ENCODE assay signal across 8 mouse cellular contexts in the genomic region with DNA sequence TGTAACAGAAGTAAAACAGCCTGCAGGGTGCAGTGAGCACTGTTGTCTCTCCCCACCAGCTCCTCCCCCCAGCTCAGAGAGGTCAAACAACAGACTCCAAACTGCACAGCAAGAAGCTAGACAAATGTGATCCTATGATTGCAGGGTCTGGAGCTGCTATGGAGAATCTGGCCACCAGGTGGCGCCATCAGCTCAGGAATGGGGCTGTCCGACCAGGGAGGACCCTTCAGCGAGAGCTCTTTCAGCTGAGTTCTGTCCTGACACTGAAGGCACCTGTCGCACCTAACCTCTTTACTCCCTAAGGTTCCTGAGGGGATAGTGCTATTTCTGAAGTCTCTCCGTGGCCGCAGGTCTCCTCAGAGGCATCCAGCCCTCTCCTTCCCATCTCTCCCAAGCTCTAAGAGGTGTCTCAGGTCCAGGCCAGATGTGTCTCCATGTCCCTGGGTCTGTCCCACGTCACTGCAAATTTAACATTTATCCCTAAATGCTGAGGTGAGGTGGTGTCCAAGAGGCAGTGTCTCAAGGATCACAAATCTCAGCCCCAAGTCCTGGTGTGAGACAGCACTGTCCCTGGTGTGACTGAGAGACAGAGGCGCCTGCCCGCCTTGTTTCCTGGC. TPM values are rescaled to one million over a fixed set of nuclear protein-coding genes. Genes with fewer than 3 reads are reported as not detected.
DNase-seq lines count a peak whose midpoint lies in the region; ATAC-seq lines count a peak whose summit lies in the region.

No protein-coding gene starts in this region.

- peak; percentile 89 for DNase-seq in B cell, adult 2 months
- peak; percentile 88 for DNase-seq in adrenal gland, postnatal 25 days
- DNase-seq in embryonic facial prominence, embryonic 11.5 days (ENCODE audit: low spot score), result peak; percentile 85
- peak; percentile 69 to 95 for DNase-seq in heart, adult 18-20 months
- DNase-seq in naive thymus-derived CD4-positive, alpha-beta T cell, adult 2 months (ENCODE audit: low read depth), result peak; percentile 85
- DNase-seq in splenic B cell, adult 2 months (ENCODE audit: low read depth, low spot score), result peak; percentile 83

- H3K9me3 ChIP-seq in embryonic facial prominence, embryonic 11.5 days (replicated peaks; ENCODE audit: control insufficient read depth, low read length), result no peaks in the 10 kb centered on the region
- H3K9me3 ChIP-seq in kidney, embryonic 14.5 days (ENCODE audit: control insufficient read depth, low read length), result no peaks in the 10 kb centered on the region
- no peaks in the 10 kb centered on the region for H3K9me3 ChIP-seq in limb, embryonic 13.5 days

- no peak overlapping the region for H3K27ac ChIP-seq in embryonic facial prominence, embryonic 11.5 days (replicated peaks; ENCODE audit: low read depth, low read length)
- no peak overlapping the region for H3K27ac ChIP-seq in kidney, embryonic 14.5 days (ENCODE audit: low read depth, low read length)
- no peak overlapping the region for H3K27ac ChIP-seq in limb, embryonic 13.5 days

- no peak overlapping the region for H3K9ac ChIP-seq in embryonic facial prominence, embryonic 11.5 days (replicated peaks; ENCODE audit: low read length)
- no peak overlapping the region for H3K9ac ChIP-seq in kidney, embryonic 14.5 days (ENCODE audit: low read depth, low read length)
- H3K9ac ChIP-seq in limb, embryonic 13.5 days, result no peak overlapping the region

- no peak overlapping the region for H3K4me2 ChIP-seq in embryonic facial prominence, embryonic 11.5 days (ENCODE audit: low read depth, low read length)
- no peak overlapping the region for H3K4me2 ChIP-seq in kidney, embryonic 14.5 days (replicated peaks; ENCODE audit: low read depth, low read length)
- no peak overlapping the region for H3K4me2 ChIP-seq in limb, embryonic 13.5 days (replicated peaks)

- no peak overlapping the region for H3K4me3 ChIP-seq in embryonic facial prominence, embryonic 11.5 days (ENCODE audit: low read depth, low read length)
- H3K4me3 ChIP-seq in kidney, embryonic 14.5 days (ENCODE audit: low read length), result no peak overlapping the region
- no peak overlapping the region for H3K4me3 ChIP-seq in limb, embryonic 13.5 days

- 0 out of 2 replicates have a peak, but pooled peaks have one; percentile 37 for ATAC-seq in embryonic facial prominence, embryonic 11.5 days (replicated peaks; ENCODE audit: insufficient number of reproducible peaks, low FRiP score, low TSS enrichment, low read depth)
- peak; percentile 68; the same call in 1 of the 2 replicates for ATAC-seq in kidney, embryonic 14.5 days (ENCODE audit: low FRiP score, low TSS enrichment)
- ATAC-seq in limb, embryonic 13.5 days (ENCODE audit: low FRiP score, low read depth), result peak; percentile 48

- WGBS in embryonic facial prominence, embryonic 11.5 days, result 32% methylated on average over 9 of the region's 9 CpGs
- WGBS in kidney, embryonic 14.5 days, result 31% methylated on average over 9 of the region's 9 CpGs
- WGBS in limb, embryonic 13.5 days, result 30% methylated on average over 9 of the region's 9 CpGs

- no peaks in the 10 kb centered on the region for H3K27me3 ChIP-seq in embryonic facial prominence, embryonic 11.5 days (ENCODE audit: control insufficient read depth, insufficient read depth, low read length)
- H3K27me3 ChIP-seq in kidney, embryonic 14.5 days (ENCODE audit: control insufficient read depth, insufficient read depth, low read length), result no peaks in the 10 kb centered on the region
- H3K27me3 ChIP-seq in limb, embryonic 13.5 days, result 0 out of 2 replicates have a peak, but pooled peaks cover 12% of the 10 kb centered on the region
- no peaks in the 10 kb centered on the region for H3K27me3 ChIP-seq in splenic B cell, adult 2 months (ENCODE audit: control insufficient read depth, insufficient read depth, low read length, poor library complexity, severe bottlenecking)

- no peaks in the 10 kb centered on the region for H3K4me1 ChIP-seq in embryonic facial prominence, embryonic 11.5 days (ENCODE audit: control insufficient read depth, insufficient read depth, low read length)
- no peaks in the 10 kb centered on the region for H3K4me1 ChIP-seq in kidney, embryonic 14.5 days (ENCODE audit: control insufficient read depth, insufficient read depth, low read length)
- no peaks in the 10 kb centered on the region for H3K4me1 ChIP-seq in limb, embryonic 13.5 days

- no peaks in the 10 kb centered on the region for H3K36me3 ChIP-seq in embryonic facial prominence, embryonic 11.5 days (replicated peaks; ENCODE audit: control insufficient read depth, insufficient read depth, low read depth, low read length)
- H3K36me3 ChIP-seq in kidney, embryonic 14.5 days (ENCODE audit: control insufficient read depth, insufficient read depth, low read length), result no peaks in the 10 kb centered on the region
- no peaks in the 10 kb centered on the region for H3K36me3 ChIP-seq in limb, embryonic 13.5 days
- no peaks in the 10 kb centered on the region for H3K36me3 ChIP-seq in splenic B cell, adult 2 months (ENCODE audit: control insufficient read depth, insufficient read depth, low read length, poor library complexity, severe bottlenecking)

RNA-seq across cellular contexts. Expression of a gene that starts 16.0 kb away (rescaled TPM):
- total RNA-seq in adrenal gland, postnatal 25 days (2021), result not detected in 2 replicates
- 0.34 and 0.61 TPM in 2 replicates for polyA plus RNA-seq in embryonic facial prominence, embryonic 11.5 days (2014; fragmentation: Nextera tagmentation; extraction: Ambion mirVana)
- not detected for total RNA-seq in heart, adult 18-20 months (2021)
- polyA plus RNA-seq in kidney, embryonic 14.5 days (2014; fragmentation: Nextera tagmentation; extraction: Ambion mirVana), result 0.41 and 0.44 TPM in 2 replicates
- polyA plus RNA-seq in limb, embryonic 13.5 days (2015; fragmentation: Nextera tagmentation; extraction: Ambion mirVana), result 109 and 119 TPM in 2 replicates

RNA-seq across cellular contexts. Expression of a gene that starts 47.3 kb away (rescaled TPM):
- total RNA-seq in adrenal gland, postnatal 25 days (2021), result 12.1 and 13.6 TPM in 2 replicates
- polyA plus RNA-seq in embryonic facial prominence, embryonic 11.5 days (2014; fragmentation: Nextera tagmentation; extraction: Ambion mirVana), result 25.2 and 25.4 TPM in 2 replicates
- 10 to 100 TPM; 16.5 to 30.3 TPM for total RNA-seq in heart, adult 18-20 months (2021)
- 19.7 and 29.5 TPM in 2 replicates for polyA plus RNA-seq in kidney, embryonic 14.5 days (2014; fragmentation: Nextera tagmentation; extraction: Ambion mirVana)
- 32.2 and 35.9 TPM in 2 replicates for polyA plus RNA-seq in limb, embryonic 13.5 days (2015; fragmentation: Nextera tagmentation; extraction: Ambion mirVana)

Comparison
In these comparisons a context has a peak if more than half of its experiments do, and no peak if none do; other contexts are left out.
1. RNA of a gene that starts 16.0 kb away (polyA plus RNA-seq): 109 to 119 TPM in limb, embryonic 13.5 days; 0.41 to 0.44 TPM in kidney, embryonic 14.5 days and 0.34 to 0.61 TPM in embryonic facial prominence, embryonic 11.5 days; every median in the first group is over 10 times any median in the second.
2. Peak in every context shown above with its lines, with median percentiles within 50 percentile points of each other: DNase-seq and ATAC-seq.